Mouse (Mus musculus): Measurements from ENCODE around the gene Gm20388. TPM values are rescaled to one million over a fixed set of nuclear protein-coding genes. Genes with fewer than 3 reads are reported as not detected.

Gm20388 gene
- total RNA-seq, 2 experiments from 2014 or later = 6.8 to 7.8 TPM

DNA sequence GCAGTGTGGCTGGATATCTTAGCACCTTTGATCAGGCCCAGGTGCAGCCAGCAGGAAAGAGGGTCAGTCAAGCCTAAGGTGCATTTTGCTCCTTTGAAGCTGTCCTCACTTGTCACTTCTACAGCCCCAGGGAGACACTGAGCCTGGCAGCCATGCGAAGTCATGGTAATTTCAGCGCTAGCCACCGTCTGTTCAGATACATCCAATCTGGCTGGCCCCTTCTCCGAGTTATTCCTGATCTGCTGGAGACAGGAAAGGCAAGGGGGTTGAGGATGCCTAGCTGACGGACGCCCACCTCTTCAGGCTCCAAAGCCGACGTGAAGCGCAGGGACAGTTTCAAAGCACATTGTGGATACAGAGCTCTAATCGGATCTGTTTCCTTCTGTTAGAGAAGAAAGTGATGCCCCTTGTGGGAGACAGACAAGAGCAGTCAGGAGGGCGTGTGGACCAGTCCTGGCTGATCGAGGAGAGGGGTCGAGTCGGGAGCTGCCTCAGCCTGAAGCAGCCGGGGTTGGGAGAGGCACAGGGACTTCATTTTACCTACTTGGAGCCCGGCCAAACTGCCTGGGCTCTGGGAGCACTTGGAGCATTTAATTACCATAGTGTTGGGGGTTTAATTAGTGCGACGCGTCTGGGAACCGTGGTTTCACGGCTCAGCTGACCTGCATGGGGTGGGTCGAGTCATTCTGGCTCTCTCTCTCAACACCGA lies 2613.2 kb downstream of the Gm20388 start:
- DNase-seq = no peak
- intact Hi-C loops (cut with DNase I) = no loop called here

DNA sequence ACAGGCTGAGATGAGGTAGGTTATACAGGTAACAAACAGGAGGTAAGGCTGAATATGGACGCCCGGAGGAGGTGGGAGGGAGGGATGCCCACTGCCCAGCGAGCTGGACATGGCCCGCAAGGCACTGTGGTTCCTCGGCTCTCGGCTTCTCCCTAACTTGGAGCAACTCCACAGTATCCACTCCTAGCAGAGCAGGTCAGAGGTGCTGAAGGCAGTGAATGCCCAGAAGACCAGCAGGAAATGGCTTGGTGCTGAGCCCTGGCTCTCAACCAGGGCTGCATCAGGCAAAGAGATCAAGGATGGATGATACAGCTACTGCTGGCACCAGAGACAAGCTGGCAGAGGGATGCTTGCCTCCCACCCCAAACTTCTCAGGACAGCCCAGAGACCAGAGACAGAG lies 2613.9 kb downstream of the Gm20388 start:
- DNase-seq = no peak
- intact Hi-C loops (cut with DNase I) = no loop called here

DNA sequence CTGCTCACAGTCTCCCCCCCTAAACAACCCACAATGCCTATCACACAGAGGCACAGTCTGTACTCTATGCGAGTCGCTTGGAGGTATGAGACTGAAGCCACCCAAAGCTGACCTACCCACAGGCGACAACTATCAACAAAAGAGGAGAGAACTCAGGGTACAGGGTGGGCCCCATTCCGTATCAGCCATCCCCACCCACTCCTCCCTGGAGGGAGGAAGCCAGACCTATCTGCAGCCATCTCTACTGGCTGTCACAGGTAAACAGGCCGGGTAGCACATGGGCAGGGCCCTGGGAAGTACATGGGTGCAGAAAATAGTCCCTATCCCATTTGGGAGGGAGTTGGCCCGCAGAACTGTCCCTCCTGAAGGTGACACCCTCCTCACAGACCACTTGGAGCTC lies 2614.4 kb downstream of the Gm20388 start:
- intact Hi-C loops (cut with DNase I) = no loop called here
- DNase-seq = no peak

DNA sequence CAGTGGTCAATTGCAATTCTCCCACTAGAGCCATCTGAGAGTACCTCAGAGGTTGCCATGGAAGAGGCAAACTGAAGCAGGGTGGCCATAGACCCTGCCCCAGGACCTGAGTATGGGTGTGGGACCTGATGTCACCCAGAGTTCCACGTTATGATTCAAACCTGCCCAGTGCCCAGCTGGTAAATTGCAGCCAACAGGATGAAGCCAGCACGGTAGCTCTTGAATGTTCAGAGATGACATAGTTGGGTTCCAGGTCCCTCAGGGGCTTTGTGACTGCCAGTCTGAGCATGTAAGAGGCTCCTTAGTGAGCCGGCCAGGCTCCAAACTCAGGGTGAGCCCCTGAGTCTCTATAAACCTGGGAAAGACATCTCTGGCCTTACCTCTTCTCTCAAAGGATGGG lies 2615.4 kb downstream of the Gm20388 start:
- DNase-seq = no peak
- intact Hi-C loops (cut with DNase I) = no loop called here

DNA sequence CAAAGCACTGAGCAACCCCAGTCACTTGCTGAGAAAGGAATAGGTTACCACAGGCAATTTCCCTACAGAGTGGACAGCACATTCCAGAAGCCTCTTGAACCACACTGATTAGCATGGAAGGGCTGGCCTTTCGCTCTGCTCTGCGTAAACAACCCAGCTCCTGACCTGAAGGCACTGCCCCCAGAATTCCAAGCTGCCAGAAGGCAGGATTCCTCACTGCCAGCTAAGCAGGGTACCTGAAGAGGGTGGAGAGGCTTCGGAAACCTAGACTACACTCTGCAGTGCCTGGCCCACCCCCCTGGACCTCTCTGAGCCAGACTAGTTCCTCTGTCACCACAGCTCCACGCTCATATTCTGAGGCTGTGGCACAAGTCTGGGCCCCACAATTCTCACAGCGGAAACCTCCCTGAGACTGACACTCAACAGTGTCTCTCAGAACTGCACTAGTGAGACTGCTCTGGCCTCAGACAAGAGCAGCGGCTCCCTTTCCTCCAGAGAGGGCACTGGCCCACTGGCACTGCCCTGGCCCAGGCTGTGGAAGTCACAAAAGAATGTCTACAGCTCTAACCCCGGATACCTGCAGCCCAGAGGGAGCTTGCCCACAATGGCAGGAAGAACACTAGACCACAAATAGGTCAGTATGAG lies 2616.0 kb downstream of the Gm20388 start:
- no peak for DNase-seq
- intact Hi-C loops (cut with DNase I) = no loop called here

DNA sequence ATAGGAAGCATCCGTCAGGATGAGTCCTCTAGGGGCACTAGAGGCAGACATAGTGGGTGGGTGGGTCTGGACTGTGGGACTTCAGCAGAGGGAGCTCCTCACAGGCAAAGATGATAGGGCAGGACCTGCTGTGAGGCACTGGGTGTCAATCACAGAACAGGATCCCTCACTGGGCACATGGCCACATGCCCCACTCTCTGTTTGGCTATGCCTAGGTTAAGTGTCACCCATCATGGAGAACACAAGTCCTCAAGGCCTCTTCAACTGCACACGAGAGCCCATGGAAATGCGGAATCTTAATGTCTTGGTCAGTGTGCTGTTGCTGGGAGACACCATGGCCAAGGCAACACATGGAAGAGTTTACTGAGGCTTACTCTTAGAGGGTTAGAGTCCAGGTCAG lies 2617.3 kb downstream of the Gm20388 start:
- no peak for DNase-seq
- intact Hi-C loops (cut with DNase I) = no loop called here

DNA sequence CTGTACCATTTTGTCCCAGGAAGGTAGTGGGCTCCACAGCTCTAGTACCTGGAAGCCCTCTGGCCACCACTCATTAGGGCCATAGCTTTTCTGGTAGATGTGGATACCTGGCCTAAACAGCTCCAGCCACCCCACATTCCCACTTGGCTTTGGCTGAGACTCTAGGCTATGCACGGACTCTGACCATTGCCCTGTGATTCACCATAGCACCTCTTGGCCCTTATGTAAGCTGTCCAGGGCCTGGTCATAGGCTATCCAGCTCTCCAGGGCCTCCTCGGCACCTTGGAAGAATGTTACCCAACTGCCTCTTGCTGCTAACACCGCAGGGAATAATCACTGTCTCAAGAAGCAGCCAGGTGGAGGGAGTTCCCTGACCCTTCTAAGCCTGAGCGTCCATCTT lies 2618.5 kb downstream of the Gm20388 start:
- DNase-seq = no peak
- intact Hi-C loops (cut with DNase I) = no loop called here

DNA sequence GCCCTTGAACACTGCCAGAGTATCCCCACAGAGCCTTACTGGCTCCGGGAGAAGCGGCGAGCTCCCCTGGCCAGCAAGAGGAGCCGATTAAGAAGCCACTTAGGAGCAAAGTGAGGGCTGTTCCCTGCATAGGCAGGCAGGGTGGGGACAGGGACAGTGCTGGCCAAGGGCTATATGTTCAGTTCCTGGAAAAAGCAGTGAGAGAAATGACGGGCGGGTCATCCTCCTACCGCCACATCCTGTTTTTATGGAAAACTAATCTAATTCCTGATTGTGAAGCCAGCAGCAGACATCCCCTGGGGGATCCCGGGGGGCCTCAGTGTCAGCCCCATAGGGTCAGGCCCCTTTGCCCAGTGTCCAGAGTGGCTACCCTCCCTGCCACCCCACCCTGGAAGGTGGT lies 2620.7 kb downstream of the Gm20388 start:
- intact Hi-C loops (cut with DNase I) = no loop called here
- DNase-seq = no peak

DNA sequence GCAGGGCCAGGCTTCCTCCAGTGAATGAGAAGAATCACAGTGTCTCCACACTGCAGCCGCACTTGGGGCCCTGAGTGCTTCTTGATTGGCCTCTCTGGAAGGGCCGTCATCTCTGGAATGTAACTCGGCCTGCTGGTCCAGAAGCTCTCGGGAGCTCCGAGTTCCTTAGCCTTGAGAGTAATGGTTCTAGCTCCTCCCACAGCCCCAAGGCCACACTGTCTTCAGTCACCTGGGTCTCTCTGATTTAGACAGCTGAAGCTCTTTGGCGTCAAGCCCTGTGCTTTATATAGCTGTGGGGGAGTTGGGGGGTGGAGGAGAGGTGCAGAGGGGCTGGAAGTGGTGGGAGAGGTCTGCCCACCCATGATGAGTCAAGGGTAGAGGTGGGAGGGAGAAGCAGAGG lies 2626.4 kb downstream of the Gm20388 start:
- intact Hi-C loops (cut with DNase I) = no loop called here

DNA sequence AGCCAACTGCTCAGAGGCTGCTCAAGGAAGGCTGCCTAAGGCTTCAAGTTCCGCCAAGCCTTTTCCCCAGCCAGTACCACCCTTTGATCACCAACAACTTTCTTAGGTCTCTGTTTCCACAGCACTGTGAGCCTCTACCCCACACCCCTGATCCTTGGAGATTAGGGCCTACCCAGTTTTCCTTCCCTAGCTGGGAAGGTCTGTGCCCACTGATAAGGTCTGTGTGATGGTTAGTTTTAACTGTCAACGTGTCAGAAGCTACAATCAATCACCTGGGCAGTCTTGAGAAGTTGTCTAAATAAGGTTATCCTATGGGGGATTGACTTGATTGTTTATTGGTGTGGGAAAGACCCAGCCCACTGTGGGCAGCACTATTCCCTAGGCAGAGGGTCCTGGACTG lies 2627.2 kb downstream of the Gm20388 start:
- DNase-seq = no peak
- intact Hi-C loops (cut with DNase I) = no loop called here

More for the DNA sequence above, 2626.4 kb downstream of the Gm20388 start:
- no peak for DNase-seq

DNA sequence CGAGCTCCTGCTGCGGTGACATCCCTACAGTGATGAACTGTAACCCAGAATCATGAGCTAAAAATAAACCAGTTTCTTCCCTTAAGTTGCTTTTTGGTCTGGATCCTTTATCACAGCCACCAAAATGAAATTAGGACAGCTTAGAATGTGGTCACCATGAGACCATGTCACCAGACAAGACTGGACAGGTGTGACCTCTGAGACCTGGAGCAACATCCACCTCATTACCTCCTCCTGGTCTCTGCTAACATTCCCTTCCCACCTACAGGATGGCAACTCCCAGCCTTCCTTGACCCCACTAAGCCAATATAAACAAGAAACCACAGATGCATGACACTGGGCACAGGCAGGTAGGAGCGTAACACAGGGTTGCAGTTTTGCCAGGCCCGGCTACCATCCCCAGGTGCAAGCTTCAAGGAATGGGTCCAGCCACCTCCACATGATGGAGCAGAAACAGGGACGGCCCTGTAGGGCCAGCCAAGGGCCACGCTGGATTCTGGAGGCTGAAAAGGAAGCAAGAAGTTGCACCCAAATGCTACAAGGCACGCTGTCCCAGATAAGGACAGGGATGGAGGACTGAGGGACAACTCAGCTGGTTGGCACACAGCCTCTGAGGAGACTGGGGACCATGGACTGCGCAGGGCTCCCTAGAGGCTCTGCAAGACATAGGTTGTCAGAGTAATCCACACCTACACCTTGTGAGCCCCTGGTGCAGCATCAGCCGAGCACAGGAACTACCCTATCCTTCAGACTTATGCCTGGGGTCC lies 2627.9 kb downstream of the Gm20388 start:
- no peak for DNase-seq
- intact Hi-C loops (cut with DNase I) = no loop called here

DNA sequence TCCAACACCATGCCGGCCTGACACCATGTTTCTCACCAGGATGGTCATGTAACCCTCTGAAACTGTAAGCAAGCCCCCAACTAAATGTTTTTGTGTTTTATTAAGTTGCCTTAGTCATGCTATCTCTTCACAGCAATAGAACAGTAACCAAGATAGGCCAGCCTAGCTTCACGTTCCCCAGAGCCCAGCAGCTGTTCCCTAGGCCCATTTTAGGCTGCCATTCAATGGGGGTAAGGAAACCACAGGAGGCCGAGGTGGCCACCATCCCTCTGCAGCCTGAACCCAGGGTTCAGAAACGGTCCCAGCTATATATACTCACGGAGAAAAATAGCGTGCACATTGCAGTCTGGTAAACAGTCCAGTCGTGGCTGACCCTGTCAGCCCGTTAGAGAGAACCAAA lies 2633.5 kb downstream of the Gm20388 start:
- intact Hi-C loops (cut with DNase I) = no loop called here
- DNase-seq = no peak

DNA sequence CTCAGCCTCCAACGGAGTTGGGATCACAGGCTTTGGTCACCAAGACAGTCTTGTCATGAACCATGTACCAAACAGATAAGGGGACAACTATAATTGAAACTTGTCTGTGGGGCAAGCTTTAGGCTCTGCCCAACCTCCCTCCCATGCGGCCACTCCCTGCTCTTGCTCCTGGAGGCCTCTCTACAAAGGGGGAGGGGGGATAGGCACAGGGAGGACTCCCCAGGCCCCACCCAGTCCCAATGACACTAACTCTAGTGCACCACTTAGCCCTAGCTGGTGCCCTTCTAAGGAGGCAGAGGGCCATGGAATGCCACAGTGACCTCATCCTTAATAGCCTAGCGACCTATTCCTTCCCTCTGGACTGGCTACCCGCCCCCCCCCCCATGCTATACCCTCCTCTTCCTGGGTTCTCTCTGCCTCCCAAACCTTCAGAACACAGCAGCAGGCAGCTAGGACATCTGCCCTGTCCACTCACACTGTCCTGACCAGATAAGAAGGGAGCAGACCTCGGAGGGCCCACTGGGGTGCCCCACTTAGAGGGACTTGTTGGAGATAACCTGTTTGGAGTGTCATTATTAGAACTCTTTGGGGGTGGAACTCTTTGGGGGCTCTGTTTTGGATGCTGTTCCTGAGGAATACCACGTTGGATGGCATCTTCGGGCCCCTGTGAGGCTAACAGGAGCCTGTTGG lies 2635.6 kb downstream of the Gm20388 start:
- intact Hi-C loops (cut with DNase I) = no loop called here
- no peak for DNase-seq

DNA sequence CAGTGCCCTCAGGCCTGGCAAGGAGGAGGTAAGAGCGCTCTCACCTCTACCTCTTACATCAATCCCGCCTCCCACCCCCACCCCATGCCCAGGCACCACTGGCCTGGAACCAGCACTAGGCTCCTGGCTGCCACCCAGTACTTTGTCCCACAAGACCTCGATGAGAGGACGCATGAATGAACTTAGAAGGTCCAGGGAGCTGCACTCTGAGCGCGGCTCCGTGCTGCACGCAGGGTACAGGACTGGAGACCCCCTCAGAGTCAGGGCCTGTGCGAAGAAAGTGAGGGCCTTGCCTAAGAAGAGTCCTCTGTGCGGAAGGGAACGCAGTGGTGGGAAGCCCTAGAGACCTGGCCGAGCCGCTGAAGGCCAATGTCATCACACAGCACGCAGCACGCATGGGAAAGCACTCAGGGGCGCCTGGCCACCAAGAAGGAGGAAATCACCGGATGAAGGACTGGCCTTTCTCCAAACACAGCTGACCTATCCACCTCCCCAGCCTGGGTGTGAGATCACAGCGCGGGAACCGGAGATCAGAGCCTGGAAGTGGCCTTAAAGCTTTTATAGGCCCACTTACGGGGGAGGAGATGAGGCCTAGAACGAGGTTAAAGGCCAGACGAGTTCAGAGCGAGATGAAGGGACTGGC lies 2636.3 kb downstream of the Gm20388 start:
- peak in 1 of 2 experiments; percentile 57 for DNase-seq
- intact Hi-C loops (cut with DNase I) = no loop called here

DNA sequence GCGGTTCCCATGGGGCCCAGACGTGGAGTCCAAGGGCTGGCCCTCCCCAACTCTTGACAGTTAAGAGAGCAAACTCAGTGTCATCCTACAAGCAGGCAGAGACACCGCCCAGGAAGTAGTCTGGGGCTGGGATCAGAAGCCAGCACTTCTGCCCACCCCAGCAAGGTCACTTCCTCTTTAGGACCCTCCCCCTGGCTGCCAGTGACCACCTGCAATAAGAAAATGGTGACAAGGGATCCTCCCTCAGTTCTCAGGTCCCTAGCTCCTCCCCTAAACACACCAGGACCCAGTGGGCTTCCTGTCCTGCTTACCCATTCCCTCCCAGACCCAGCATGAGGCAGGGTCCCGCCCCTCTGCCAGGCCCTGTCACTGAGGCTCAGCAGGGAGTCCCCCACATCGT lies 2637.2 kb downstream of the Gm20388 start:
- intact Hi-C loops (cut with DNase I) = no loop called here
- DNase-seq = no peak

DNA sequence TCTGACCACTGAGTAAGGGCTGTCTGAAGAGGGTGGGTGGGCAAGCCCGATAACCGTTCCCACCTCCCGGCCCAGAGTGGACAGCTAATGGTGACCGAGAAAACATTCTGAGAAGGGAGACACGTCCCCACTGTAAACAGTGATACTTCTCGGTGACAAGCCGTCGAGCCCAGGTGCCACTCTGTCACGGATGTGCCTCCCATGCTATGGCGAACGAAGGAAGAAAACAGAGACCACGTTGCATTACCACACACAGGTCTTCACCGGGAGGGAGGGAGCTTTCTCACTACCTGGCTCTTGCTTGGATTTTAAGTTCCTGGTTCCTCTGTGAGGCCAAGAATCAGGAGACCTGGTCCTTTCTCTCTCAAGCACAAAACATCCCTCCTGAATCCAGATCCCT lies 2637.7 kb downstream of the Gm20388 start:
- no peak for DNase-seq
- intact Hi-C loops (cut with DNase I) = no loop called here

DNA sequence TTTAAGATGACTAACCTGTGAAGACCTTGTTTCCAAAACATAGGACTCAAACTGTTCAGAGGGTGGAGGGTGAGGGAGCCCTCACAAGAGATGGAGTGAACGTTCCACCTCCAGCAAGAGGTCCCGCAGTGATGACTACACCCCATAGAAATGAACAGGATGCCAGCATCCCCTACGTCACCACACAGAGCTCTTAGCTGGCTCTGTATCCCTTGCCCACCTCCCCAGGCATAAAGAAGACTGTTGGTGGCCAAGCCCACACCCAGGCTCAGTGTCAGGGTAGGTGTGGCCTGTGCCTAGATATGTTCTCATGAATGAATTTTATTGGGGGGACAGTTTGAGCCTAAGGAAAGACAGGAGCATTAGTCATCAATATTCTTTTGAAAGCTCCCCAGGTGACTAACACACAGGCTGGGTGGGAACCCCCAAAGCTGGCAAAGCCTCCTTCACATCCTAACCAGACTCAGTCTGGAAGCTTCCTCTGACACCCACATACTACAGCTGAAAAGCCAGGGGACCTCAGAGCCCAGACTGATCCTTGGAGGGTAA lies 2638.3 kb downstream of the Gm20388 start:
- intact Hi-C loops (cut with DNase I) = no loop called here
- DNase-seq = no peak

DNA sequence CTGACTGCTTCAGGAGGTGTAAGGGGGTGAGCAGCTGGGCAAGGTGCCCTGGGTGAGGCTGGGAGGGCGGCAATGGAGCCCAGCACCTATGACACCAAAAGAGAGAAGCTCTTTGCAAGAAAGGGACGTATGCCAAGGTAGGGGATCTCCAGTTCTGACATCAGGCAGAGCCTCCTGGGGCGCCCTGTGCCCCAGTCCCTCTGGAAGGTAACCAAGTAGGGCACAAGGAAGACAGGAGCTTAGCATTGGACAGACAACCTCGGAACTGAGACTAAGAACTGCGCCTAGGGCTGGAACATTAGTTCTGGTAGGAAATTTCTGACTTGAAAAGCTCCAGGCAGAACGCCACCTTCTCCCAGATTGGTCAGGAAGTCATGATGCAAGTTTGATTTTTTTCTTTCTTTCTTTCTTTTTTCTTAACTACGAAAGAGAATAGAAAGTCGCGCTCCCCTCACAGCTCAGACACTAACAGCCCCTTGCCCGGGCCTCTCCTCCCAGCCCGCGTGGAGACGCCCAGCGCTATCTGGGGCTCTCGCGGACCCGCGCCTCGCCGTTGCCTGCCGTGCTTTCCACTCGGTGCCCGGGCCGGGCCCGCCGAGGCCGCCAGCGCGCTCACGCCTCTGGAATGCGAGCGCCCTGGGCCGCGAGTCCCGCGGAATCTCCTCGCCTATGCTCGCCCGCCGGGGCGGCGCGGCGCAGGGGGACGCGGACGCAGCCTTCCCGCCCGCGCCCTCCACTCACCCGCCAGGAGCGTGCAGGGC lies 2639.8 kb downstream of the Gm20388 start:
- DNase-seq = peak; percentile 46 to 63
- intact Hi-C loops (cut with DNase I) = no loop called here

DNA sequence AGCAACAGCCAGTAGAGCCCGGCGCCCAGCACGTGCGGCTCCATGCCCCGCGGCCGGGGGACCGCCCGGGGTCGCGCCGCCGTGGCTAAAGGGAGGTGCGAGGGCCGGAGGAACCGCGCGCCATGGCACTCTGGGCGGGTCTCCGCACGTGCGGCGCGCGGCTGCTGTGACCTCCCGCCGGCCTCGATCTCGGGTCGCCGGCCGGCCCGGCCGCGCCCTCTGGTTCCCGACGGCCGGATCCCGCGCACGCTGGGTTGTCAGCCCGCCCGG lies 2640.3 kb downstream of the Gm20388 start:
- no peak for DNase-seq

More for the DNA sequence above, 2640.3 kb downstream of the Gm20388 start:
- intact Hi-C loops (cut with DNase I) = loop anchor here (1.0 kb wide), 1 partner anchor 50 kb away; no protein-coding TSS in a partner anchor
